Mouse (Mus musculus) adrenal gland, adult 18-20 months (tissue): ENCODE data around the gene Galnt15. TPM values are rescaled to one million over a fixed set of nuclear protein-coding genes. Genes with fewer than 3 reads are reported as not detected.
A peak's percentile ranks its signal among the peaks of the same experiment; 100 is the strongest.

Source experiments
- DNase-seq, 2 experiments: peaks; one replicate each; pipeline ENCODE4 v3.0.0; 2021 to 2022; ENCODE audit warnings: low spot score in 2 of 2
- total RNA-seq, 2 experiments: library from RNA; stranded (reverse); gene quantifications; 1 replicate in 1 of 2; 2 replicates in 1 of 2; pipeline ENCODE4 v1.2.3; 2021

Gene Galnt15
- total RNA-seq, 2 experiments from 2014 or later = 9.1 to 10.7 TPM

DNA sequence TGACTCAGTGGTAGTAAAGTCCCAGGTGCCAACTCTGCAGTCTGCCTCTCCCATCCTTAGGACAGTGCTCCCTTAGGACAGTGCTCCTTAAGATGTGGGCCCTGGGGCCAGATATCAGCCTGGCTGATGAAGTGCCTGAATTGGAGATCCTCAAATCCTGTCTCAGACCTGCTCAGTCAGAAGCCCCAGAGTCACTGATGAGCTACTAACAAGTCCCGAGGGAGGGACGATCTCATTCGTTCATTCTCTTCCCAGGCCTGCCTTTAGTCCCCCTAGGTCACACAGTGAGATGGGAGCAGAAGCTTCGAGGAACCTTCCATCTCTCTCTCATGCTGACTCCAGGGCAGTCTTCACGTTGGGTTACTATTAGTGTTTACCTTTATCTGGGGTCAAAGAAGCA is 1.3 kb downstream of the Galnt15 start:
- DNase-seq = no peak

DNA sequence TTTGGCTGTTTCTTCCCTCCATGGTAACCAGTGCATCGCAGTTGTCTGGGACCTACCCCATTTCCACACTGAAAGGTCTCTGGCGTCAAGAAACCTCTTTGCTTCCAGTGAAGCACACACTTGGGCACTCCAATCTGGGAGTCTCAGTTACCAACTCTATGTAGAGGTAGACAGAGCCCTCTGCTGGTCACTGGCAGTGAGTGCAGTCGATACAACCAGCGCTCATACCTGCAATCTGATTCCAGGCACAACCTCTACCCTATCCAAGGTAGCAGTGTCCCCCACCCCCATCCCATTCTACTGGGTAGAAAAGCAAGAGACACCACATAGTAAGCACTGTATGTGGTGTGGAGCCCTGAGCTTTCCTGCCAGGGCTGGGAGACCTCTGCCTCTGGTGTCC is 3.7 kb downstream of the Galnt15 start:
- DNase-seq = peak; percentile 56 to 64

DNA sequence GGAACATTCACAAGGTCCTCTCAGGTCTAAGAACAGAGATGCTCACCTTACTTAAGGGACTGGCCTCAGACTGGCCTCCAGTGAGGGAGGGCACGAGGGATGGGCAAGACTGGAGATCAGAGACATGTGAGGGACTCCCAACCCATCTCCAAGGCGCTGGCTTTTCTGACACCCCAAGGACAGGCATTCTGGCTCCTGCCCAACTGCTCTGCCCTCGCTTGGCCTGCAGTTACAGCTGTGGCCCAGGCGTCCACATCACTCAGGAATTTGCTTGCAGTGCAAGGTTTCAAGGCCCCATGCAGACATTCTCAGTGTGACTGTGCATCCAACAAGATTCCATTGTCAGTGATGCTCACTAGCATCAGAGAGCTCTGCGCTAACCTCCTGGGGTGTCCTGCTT is 7.7 kb downstream of the Galnt15 start:
- peak; percentile 37 to 43 for DNase-seq

DNA sequence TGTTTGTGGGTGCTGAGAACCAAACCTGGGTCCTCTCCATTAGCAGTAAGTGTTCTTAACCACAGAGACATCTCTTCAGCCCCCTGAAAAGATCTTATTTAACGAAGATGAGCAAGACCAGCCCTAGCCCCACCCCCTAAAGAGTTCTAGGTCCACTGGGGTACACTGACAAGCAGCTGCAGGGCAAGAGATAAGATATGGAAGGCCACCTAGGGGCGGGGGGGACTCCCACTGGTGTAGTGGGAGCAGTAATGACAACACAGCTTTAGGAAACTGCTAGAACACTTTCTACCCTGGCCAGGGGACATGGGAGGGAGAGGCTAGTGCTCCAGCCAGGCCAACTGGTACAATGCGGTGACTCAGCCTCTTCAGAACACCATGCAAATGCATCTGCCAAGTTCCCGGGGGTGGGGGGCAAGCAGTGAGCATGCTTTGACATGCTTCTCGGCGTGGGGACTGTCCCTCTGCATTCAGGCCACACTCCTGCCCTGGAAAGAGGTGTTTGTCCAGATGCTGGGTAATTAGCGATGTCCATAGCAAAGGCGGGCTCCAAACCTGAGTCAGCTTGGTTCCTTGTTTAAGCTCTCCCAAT is 9.0 kb downstream of the Galnt15 start:
- no peak for DNase-seq

DNA sequence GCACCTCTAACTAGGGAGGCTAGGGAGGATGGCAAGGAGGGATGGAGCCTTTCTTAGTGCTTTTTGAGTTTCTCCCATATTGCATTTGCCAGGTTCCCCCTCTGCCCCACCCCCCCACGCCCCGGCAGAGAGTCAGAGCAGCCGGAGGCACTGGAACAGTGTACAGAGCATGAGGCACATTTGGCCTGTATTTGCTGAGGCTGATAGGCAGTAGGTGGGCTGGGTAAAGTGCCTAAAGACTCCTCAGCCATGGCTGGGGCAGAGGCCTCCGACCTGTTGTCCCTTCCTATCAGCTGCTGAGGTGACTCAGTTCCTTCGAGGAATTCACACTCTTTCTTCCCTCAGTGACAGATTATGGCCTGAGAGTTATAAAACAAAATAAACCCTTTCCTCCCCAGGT is 13.3 kb downstream of the Galnt15 start:
- no peak for DNase-seq

- DNase-seq = no peak
Observed at GRCm38 (mm10) chr14:32046357-32046756, 17.6 kb downstream of the Galnt15 start.

GRCm38 (mm10) chr14:32050171-32050570 is 21.4 kb downstream of the Galnt15 start:
- no peak for DNase-seq

DNA sequence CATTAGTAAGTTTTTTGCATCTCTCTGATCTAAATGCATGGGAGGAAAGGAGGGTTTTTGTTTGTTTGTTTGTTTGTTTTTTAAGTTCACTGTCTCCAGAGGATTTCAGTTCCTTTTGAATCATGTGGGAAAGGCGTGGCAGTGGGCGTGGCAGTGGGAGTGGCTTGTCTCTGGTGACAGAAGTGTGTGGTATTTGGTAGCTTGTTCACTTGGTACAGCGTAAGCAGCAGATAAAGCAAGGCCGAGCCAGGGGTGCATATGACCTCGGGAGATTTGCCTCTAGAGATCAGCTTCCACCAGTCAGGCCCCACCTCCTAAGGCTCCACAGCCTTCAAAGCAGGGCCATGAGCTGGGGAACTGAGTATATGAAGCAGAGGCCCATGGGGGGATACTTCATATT is 25.1 kb downstream of the Galnt15 start:
- no peak for DNase-seq

DNA sequence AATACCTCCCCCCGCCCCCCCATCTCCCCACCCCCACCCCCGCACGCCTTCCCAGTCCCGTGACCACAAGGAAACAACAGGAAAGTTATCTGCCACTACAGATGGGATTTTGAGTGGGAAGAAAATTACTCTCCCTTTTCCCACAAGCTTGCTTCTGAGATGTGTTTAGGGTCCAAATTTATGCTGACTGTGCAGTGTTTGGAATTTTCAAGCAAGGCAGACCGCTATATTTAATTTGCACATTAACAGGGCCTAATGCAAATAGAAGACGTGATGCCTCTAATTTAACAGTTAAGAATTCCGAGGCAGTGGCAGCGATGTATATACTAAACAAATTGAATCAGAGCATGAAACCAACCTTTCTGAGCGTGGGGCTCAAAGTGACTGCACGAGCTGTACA is 26.0 kb downstream of the Galnt15 start:
- DNase-seq = no peak

GRCm38 (mm10) chr14:32055781-32056180 is 27.0 kb downstream of the Galnt15 start:
- no peak for DNase-seq

DNA sequence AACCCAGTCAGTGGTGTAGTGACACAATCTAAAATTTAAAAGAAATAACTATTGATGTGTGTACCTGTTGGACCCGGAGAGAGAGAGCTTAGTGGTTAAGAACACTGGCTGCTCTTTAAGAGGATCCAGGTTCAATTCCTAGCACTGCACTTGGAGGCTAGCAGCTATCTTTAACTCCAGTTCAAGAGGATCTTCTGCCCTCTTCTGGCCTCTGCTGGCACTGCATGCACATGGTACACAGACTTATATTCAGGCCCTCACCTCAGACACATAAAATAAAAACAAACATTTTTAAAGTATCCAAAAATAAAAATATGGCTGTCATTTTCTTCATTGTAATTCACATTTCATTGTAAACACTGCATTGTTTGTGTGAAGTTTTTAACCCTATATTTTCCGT is 27.9 kb downstream of the Galnt15 start:
- no peak for DNase-seq

GRCm38 (mm10) chr14:32057664-32058063 is 28.9 kb downstream of the Galnt15 start:
- no peak for DNase-seq

- no peak for DNase-seq
Observed at GRCm38 (mm10) chr14:32061398-32061797, 32.6 kb downstream of the Galnt15 start.

GRCm38 (mm10) chr14:32072807-32073206 is 44.0 kb downstream of the Galnt15 start:
- DNase-seq = no peak

GRCm38 (mm10) chr14:32073211-32073685 is 44.5 kb downstream of the Galnt15 start:
- peak in 1 of 2 experiments; percentile 21 for DNase-seq

DNA sequence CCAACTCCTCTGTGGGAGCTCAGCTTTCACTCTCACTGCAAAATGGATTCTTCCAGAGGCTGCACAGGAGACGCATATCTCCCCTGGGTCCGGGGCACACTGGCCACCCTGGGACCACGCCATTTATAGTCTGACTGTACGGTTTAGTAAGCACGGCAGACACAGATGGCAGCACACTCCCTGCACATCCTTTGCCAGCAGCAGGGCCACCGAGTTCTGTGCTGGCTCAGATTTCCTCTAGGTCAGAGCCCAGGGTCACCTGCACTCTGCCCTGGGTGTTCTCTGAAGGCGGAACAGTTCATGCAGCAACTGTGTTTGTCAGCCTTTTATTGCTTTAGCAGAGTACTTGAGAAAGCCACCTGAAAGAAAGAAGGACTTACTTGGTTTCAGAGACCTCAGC is 45.1 kb downstream of the Galnt15 start:
- DNase-seq = no peak

DNA sequence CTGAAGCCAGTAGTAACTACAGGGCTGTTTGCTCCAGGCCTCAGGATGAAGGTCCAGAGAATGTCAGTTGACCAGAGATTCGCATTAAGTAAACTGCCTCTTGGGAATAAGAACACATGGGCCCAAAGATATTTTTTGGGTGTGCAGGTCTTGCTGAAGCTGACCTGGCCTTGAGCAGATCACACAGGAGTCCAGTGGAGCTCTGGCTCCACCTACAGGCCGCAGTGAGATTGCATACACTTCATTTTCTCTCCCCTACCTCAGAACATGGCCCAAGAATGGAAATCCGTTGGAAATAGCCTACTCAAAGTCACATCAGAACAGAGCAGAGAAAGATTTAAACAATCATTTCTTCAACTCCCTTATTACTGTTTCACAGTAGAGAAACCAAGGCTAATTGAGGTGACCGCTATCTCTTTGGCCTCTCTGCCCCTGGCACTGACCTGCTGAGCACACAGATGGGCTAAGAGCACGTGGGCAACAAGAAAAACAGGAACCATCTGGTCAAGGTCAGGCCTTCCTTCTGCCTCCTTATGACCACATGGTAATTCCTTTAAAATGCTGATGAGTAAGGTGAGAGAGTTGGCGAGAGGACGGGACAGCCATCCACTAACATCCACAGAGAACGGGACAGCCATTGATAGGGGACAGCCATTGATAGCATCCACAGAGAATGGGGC is 48.2 kb downstream of the Galnt15 start:
- peak; percentile 64 to 73 for DNase-seq

- DNase-seq = no peak
Observed at GRCm38 (mm10) chr14:32081026-32081425, 52.2 kb downstream of the Galnt15 start.

DNA sequence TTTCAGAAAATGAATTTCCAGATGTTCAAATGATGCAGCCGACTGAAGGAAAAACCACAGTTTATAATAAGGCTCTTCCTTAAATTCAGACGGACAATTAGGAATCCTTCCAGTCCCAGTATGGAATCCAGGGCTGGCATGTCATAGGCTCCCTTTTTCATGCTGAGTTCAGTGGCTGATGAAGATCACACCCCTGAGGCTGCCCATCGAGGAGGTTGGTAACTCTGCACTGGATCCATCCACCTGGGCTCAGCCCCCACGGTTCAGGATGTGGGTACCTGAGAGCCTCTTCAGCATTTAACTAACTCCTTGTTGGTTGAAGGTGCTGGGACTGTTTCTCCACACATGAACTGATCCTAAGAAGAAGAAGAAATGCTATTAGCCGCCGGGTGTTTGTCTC is 54.1 kb downstream of the Galnt15 start:
- DNase-seq = no peak

GRCm38 (mm10) chr14:32083466-32083865 is 54.7 kb downstream of the Galnt15 start:
- DNase-seq = no peak

GRCm38 (mm10) chr14:32084761-32085485 is 56.1 kb downstream of the Galnt15 start, which contains the start of gene Oxnad1:
Oxnad1 (plus strand) TSS chr14:32085374.
- no peak for DNase-seq
